Mouse (Mus musculus) heart, postnatal 0 days (tissue): ENCODE data around the gene Asic3.

Experiments used
- CTCF ChIP-seq: IDR thresholded peaks from 2 replicates; pipeline ENCODE4 v1.5.1; 2016; ENCODE audit warnings: antibody characterized with exemption, control low read depth, low read depth
- EP300 ChIP-seq: IDR thresholded peaks from 2 replicates; pipeline ENCODE4 v1.6.1; 2016; ENCODE audit warnings: antibody characterized with exemption, low read depth

DNA sequence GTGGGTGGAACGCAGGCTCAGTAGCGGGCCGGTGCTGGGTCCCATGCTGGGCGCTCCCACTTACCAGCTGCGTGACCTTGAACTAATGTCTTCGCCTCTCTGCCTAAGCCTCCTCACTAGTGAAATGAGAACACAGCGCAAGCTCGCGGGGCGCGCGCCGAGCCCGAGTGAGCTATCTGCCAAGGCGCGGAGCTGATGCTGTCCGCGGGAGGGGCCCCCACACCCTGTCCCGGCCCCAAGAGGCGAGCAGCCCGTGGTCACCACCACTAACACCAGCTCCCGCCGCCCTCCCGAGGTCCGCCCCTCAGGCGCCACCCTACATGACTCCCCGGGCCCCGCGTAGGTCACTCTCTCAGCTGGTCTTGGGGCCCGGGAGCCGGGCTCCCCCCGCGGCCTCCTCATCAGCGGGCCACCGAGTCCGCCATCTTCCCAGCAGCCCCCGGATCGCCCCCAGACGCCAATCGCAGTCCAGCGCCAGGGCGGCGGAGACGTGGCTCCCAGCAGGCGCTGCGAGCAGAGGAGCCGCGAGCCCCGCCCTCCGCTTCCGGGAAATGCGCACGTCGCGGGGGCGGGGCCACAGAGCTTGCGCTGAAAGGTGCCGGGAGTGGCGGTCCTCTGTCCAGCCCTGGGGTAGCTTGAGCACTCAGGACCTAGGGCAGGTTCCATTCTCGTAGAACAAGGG is 31.7 kb downstream of the Asic3 start, which contains the start of gene Fastk:
- TF ChIP-seq CTCF (no peak), EP300 (0 out of 2 replicates have a peak, but pooled peaks have one; percentile 42)
